Mouse (Mus musculus) gonadal fat pad, adult 2 months (tissue): ENCODE measurements at regions not wholly inside any gene's neighbourhood (a gene's known extent, or its start where the extent isn't known, plus 50 kb on each side); places are given as distances from the start of the nearest gene placed in this dataset.

Experiments used
- DNase-seq: peaks from one replicate; pipeline ENCODE4 v3.0.0-alpha.2; 2012; ENCODE audit warnings: low read depth

GRCm38 (mm10) chr14:28626951-28627350 lies 122.4 kb downstream of the Wnt5a start:
- DNase-seq = no peak

GRCm38 (mm10) chr14:28635175-28635574 lies 130.6 kb downstream of the Wnt5a start:
- DNase-seq = no peak

GRCm38 (mm10) chr14:28639056-28639455 lies 134.5 kb downstream of the Wnt5a start:
- DNase-seq = no peak

- DNase-seq = no peak
These were observed 141.3 kb downstream of the Wnt5a start for GRCm38 (mm10) chr14:28645807-28646206.

GRCm38 (mm10) chr14:28649411-28649810 lies 144.9 kb downstream of the Wnt5a start:
- DNase-seq = no peak

- no peak for DNase-seq
These were observed 148.7 kb downstream of the Wnt5a start for GRCm38 (mm10) chr14:28653059-28653930.

- peak; percentile 9 for DNase-seq
These were observed 152.7 kb downstream of the Wnt5a start for GRCm38 (mm10) chr14:28657216-28657615.

- peak; percentile 91 for DNase-seq
These were observed 156.5 kb downstream of the Wnt5a start for GRCm38 (mm10) chr14:28660872-28661588.

- no peak for DNase-seq
These were observed 158.8 kb downstream of the Wnt5a start for GRCm38 (mm10) chr14:28663316-28663715.

GRCm38 (mm10) chr14:28664121-28664520 lies 159.6 kb downstream of the Wnt5a start:
- DNase-seq = no peak

GRCm38 (mm10) chr14:28675476-28675875 lies 170.9 kb downstream of the Wnt5a start:
- no peak for DNase-seq

GRCm38 (mm10) chr14:28699780-28700179 lies 195.2 kb downstream of the Wnt5a start:
- DNase-seq = no peak

- no peak for DNase-seq
These were observed 200.2 kb downstream of the Wnt5a start for GRCm38 (mm10) chr14:28704729-28705128.

- no peak for DNase-seq
These were observed 210.0 kb downstream of the Wnt5a start for GRCm38 (mm10) chr14:28714598-28714997.

- no peak for DNase-seq
These were observed 216.0 kb downstream of the Wnt5a start for GRCm38 (mm10) chr14:28720545-28720944.

GRCm38 (mm10) chr14:28725666-28726065 lies 221.1 kb downstream of the Wnt5a start:
- DNase-seq = no peak

GRCm38 (mm10) chr14:28733496-28733895 lies 228.9 kb downstream of the Wnt5a start:
- no peak for DNase-seq

- DNase-seq = no peak
These were observed 230.9 kb downstream of the Wnt5a start for GRCm38 (mm10) chr14:28735446-28735845.

GRCm38 (mm10) chr14:28740076-28740475 lies 235.5 kb downstream of the Wnt5a start:
- DNase-seq = no peak

- no peak for DNase-seq
These were observed 236.9 kb downstream of the Wnt5a start for GRCm38 (mm10) chr14:28741418-28741817.

GRCm38 (mm10) chr14:28743673-28744072 lies 239.1 kb downstream of the Wnt5a start:
- no peak for DNase-seq

GRCm38 (mm10) chr14:28750301-28750700 lies 245.8 kb downstream of the Wnt5a start:
- DNase-seq = no peak

- DNase-seq = no peak
These were observed 252.8 kb upstream of the Lrtm1 start for GRCm38 (mm10) chr14:28765201-28765600.
